8 mouse cellular contexts compared by ENCODE assay signal in the genomic region with DNA sequence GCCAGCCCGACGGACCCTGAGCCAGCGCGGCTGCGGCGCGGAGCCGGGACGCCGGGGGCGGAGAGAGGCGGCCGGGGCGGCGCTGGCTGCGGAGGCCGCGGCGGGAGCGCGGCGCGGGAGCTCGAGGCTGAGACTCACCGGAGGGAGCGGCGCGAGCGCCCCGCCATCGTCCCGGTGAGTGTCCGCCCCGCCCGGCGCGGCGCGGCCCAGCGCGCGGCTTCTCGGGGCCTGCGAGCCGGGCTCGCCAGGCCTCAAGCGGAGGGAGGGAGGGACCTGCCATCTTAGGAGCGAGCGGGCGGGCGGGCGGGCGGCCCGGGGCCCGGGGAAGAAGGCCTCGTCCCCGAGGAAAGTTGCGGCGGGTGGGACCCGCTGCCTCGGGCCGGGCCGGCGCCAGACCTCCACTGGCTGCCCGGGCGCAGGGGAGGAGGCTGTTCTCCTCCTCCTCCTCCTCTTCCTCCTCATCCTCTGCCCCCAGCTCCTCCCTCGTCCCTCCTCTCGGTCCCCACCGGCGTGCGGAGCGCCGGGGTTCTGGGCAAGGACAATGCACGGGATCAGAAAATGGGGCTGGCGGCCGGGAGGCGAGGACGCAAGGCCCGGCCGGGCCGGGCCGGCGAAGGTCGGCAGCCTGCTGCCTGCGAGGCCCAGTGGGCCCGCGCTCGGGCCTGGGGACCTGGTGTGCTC. TPM values are rescaled to one million over a fixed set of nuclear protein-coding genes. Genes with fewer than 3 reads are reported as not detected.
A peak's percentile ranks its signal among the peaks of the same experiment; 100 is the strongest.
DNase-seq lines count a peak whose midpoint lies in the region; ATAC-seq lines count a peak whose summit lies in the region.

No protein-coding gene starts in this region.

- H3K4me1 ChIP-seq in hindbrain, embryonic 12.5 days, result peaks cover 31% of the 10 kb centered on the region

- H3K4me3 ChIP-seq in hindbrain, embryonic 12.5 days, result peak overlapping the region; percentile 98

- H3K27me3 ChIP-seq in hindbrain, embryonic 12.5 days, result no peaks in the 10 kb centered on the region

- peak overlapping the region; percentile 75 for H3K4me2 ChIP-seq in hindbrain, embryonic 12.5 days (replicated peaks)

- H3K9ac ChIP-seq in hindbrain, embryonic 12.5 days, result peak overlapping the region; percentile 100

- WGBS in hindbrain, embryonic 12.5 days, result under 1% methylated on average over 65 of the region's 88 CpGs

- no peaks in the 10 kb centered on the region for H3K9me3 ChIP-seq in hindbrain, embryonic 12.5 days (replicated peaks)

- peak overlapping the region; percentile 100 for H3K27ac ChIP-seq in hindbrain, embryonic 12.5 days

- H3K36me3 ChIP-seq in hindbrain, embryonic 12.5 days, result no peaks in the 10 kb centered on the region

- peak; percentile 15; the same call in 1 of the 2 replicates for ATAC-seq in hindbrain, embryonic 12.5 days (ENCODE audit: low FRiP score)

- peak; percentile 75 for DNase-seq in Muller cell, postnatal 12 days (ENCODE audit: inconsistent ontology term)
- DNase-seq in cerebellum, adult 9-10 months, result peak; percentile 64
- peak; percentile 15 to 21 for DNase-seq in frontal cortex, postnatal 25 days (ENCODE audit: low spot score in 2 of 2)
- peak; percentile 66 to 67 for DNase-seq in layer of hippocampus, postnatal 36 days
- peak; percentile 71 for DNase-seq in lung, postnatal 36 days
- DNase-seq in retina, postnatal 1 day, result peak; percentile 61
- peak; percentile 67 to 77 for DNase-seq in thymus, postnatal 36 days

RNA-seq across cellular contexts. Expression of a gene that starts 0.7 kb away (rescaled TPM):
- 9.3 and 9.9 TPM in 2 replicates for polyA plus RNA-seq in hindbrain, embryonic 12.5 days (2016; fragmentation: Nextera tagmentation; extraction: Ambion mirVana)
- total RNA-seq in layer of hippocampus, postnatal 36 days (2021), result 10 to 100 TPM; 82.8 to 88.3 TPM

RNA-seq across cellular contexts. Expression of a gene that starts 43.9 kb away (rescaled TPM):
- polyA plus RNA-seq in hindbrain, embryonic 12.5 days (2016; fragmentation: Nextera tagmentation; extraction: Ambion mirVana), result 67.0 and 70.3 TPM in 2 replicates
- 10 to 100 TPM; 34.8 to 35.3 TPM for total RNA-seq in layer of hippocampus, postnatal 36 days (2021)

Comparison
In these comparisons a context has a peak if more than half of its experiments do, and no peak if none do; other contexts are left out.
1. Peak in every context shown above with its lines: DNase-seq, ATAC-seq, H3K4me3 ChIP-seq and H3K27ac ChIP-seq.
2. DNase-seq: peak in every context shown above with its lines; median percentile 75 in Muller cell, postnatal 12 days; 72 in thymus, postnatal 36 days; 71 in lung, postnatal 36 days; 66 in layer of hippocampus, postnatal 36 days; 64 in cerebellum, adult 9-10 months; 61 in retina, postnatal 1 day; 18 in frontal cortex, postnatal 25 days.